Mouse (Mus musculus): ENCODE data around the gene Auts2.

The Auts2 gene

GRCm38 (mm10) chr5:131601934-131602692 lies 941.0 kb downstream of the Auts2 start:
- DNase-seq (ENCODE audit: low spot score): no peak

DNA sequence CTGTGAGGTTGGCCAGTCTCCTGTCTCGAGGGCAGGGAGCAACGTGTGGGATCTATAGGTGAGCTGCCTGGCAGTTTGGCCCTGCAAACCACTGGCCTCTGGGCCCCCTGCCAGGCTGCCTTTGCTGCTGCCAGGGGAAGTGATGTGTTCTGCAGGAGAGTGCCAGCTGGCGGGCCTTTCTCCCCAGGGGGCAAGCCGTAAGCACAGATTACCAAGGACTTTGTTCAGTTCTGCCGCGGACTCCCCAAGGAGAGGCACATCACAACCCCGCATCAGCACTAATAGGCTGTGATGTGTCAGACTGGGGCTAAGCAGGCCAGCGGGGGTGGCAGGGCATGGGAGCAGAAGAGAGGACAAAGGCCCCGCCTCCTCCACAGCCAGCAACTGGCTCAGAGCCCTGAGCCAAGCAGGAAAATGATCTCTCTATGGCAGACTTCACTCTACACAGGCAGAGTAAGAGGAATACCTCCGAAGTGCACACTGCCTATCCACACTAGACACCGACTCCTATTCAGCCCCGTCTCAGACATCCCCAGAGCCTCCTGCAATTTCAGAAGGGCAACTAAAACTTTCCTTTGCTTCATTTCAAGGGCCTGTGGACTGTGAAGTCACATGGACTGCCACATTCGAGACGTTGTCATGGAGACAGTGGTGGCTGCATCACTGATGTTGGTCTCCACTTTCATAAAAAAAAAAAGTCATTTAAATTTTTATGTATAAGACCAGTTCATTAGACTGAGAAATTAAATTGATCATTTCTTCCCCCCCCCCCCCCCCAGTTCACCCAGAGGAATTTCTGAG lies 942.6 kb downstream of the Auts2 start:
- DNase-seq (ENCODE audit: low spot score): peak; percentile 35

GRCm38 (mm10) chr5:131597503-131597902 lies 945.6 kb downstream of the Auts2 start:
- no peak for DNase-seq (ENCODE audit: low spot score)

GRCm38 (mm10) chr5:131596591-131596990 lies 946.6 kb downstream of the Auts2 start:
- no peak for DNase-seq (ENCODE audit: low spot score)

DNA sequence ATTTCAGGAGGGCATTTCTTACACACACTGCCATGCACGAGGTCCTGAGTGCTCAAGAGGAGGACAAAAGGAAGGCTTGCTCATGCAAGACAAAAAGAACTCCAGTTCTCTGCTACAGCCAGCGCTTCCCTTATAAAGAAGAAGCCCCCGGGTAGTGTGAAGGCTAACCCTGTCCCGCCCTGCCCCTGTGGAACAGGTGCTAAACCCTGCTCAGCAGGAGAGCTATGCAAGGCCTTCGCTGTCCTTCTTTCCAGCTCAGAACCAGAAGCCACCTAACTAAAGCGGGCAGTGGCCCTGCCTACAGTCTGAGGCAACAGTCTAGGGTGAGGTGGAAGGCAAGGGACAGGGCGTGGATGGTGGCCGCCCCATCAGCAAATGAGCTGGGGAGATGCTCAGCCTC lies 947.4 kb downstream of the Auts2 start:
- no peak for DNase-seq (ENCODE audit: low spot score)

GRCm38 (mm10) chr5:131594597-131594996 lies 948.5 kb downstream of the Auts2 start:
- no peak for DNase-seq (ENCODE audit: low spot score)

DNA sequence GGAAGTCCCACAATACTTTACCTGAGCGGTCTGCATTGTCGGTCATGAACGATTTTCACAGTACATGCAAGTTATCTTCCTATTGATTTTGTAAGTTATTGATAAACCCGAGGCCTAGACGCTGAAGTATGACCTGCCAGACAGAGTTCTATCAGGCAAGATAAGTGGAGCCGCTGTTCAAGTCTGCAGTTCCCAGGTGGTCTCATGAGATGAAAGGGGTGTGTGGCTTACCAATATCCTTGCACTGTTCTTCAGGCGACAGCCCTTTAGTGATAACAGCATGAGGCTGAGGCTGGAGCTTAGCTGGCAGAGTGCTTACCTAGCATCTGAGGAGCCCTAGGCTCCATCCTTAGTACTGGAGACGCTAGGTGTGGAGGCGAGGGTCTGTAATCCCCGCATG lies 949.9 kb downstream of the Auts2 start:
- DNase-seq (ENCODE audit: low spot score): no peak

DNA sequence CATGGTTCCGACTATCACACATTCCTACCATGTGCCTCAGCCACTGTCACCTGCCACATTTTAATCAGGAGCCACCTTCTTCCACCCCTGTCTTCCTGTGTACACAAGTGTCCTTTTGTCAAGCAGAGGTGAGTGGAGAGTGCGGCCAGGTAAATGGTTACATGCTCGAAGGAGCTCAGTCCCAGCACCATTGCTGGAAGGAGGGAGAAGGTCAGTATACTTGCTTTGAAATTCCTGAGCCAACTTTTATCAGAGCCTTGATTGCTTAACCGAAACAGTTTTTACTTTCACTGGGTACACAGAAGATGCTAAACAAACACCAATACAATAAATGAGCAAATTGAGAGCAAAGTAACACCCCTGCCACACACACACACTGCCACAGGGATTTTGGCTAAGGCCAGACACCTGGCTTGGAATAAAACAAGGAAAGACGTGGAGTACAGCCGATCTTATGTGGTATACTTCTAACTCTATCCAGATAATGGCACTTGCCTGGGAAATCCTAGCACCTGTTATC lies 953.1 kb downstream of the Auts2 start:
- no peak for DNase-seq (ENCODE audit: low spot score)

DNA sequence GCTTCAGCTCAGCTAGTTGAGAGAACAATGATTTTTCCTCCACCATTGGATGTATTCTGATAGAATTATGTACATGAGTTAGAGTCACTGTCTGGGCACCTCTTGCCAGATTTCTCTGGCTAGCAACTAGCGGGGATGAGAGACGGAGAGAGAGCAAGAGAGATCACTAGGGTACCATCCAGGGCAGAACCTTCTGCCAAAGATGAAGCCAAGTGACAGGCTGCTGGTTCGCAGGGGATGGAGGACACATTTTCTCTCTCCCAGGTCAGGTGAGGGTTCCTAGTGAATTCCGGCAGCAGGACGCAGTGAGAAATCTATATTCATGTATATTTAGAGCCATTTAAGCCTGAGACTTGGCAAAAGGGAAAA lies 956.8 kb downstream of the Auts2 start:
- no peak for DNase-seq (ENCODE audit: low spot score)

DNA sequence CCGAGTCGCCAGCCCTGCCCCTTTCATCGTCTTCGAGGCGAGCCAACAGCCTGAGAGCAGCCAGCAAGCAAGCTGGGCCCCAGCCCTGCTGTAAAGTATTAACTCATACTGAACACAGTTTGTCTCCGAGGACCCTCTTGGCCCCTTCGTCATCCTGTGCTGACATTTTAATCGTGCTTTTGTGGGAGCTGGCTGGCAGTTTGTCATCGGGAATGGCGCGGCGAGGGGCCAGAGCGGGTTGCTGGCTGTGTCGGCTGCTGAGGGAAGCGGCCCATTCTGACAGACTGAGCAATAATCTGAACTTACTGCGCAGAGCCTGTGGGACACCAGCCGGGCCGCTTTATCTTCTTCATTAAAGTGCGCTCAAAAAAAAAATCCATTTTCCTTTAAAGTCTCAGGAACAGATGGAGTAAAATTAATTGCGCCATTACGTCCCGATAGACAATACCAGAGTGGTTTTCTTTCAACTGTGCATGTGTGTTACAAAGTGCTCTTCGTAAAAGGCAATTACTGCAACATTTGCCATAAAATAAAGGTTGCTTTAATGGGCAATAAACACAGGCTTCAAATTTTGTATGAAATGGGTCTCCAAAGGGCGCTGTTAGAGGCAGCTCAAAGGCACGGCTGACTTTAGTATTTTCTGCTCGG lies 957.3 kb downstream of the Auts2 start:
- DNase-seq (ENCODE audit: low spot score): no peak

DNA sequence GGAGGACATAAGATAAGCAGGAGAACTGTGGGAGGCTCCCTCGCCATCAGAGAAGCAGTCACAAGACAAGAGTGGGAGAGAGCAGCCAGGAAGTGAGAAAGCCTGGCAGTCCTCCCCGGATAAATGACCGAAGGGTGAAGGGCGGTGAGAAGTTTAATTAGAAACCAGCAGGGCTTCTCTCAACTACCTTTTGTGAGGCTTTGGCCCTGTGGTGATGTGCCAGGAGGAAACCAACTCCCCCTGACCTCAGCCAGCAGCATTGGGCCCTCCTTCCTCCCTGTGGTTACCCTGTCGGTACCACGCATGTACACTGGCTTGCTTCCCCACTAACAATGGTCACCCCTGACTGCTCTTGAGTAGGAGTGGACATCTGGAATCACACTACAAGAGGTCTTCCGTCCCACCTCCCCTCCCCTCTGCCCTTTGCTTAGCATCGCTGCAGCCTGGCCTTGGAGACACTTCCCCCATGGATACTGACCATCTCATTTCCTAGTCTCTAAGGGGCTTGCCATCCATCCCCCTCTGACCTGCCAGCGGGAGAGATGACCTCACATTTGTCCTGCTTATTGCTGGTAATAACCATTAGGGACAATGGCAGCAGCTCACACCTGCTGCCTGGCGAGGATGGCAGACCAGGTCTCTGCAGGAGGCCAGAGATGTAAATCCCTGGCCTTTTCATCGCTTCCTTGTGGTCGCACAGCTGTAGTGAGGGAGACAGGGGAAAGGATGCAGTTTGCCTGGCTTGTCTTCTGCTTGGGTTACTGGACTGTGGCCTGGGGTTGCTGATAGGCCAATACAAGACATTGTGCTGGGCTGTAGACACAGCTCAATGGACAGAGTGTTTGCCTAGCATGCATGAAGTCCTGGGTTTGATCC lies 958.6 kb downstream of the Auts2 start:
- DNase-seq (ENCODE audit: low spot score): no peak

DNA sequence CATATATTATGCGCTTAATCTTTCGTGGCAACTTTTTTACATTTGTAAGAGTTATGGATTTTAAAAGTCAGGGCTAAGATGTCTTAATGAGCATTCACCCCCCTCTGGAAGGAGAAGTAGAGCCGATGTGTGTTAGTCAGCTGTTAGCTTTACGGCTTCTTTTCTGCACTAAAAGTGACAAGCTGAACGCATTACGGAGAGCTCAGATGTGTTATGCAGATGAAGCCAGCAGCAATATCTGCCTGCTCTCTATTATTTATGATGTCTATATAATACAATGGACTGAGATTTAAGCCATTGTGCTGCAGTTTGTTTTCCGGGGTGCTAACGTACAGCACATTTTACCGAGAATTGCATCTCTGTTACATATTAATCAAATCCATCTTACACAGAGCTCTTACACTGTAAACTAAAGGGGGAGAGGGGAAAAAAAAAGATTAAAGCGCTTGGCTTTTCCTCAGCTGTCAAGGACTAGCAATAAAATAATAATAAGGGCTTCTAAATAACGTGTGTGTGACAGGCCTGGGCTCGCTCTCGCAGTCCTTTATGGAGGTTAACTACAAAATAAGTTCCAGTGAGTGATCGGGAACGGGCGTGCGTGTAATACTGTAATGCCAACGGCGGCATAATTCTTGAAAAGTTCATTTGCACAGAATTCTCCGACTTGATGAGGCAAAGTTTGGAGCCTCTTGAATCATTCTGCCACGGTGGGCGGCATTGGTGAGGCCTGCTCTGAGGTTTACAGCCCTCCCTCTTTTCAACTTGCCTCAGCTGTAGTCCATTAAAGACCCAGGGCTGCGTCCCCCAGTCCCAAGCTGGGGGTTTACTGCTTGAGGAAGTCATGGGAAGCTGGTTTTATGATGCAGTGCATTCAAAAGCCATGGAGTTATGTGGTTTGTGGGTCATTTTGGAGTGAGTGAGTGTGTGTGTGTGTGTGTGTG lies 961.8 kb downstream of the Auts2 start:
- DNase-seq (ENCODE audit: low spot score): no peak

DNA sequence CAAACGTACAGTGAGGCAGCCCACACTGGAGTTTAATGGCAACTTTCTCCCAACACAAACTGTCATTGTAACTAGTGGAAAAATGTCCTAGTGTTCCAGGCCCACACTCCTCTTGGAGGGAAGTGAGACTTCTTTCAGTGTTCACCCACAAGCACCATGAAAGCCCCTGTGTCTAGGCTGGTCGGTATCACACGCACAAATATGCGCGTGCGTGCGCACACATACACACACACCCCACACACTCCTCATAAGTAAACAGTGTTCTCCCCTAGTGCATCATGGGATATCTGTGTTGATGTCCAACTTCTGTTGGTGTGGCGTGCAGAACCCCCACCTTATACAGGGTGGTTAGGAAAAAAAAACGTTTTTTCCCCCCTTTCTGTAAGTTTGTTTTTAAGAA lies 964.4 kb downstream of the Auts2 start:
- no peak for DNase-seq (ENCODE audit: low spot score)

DNA sequence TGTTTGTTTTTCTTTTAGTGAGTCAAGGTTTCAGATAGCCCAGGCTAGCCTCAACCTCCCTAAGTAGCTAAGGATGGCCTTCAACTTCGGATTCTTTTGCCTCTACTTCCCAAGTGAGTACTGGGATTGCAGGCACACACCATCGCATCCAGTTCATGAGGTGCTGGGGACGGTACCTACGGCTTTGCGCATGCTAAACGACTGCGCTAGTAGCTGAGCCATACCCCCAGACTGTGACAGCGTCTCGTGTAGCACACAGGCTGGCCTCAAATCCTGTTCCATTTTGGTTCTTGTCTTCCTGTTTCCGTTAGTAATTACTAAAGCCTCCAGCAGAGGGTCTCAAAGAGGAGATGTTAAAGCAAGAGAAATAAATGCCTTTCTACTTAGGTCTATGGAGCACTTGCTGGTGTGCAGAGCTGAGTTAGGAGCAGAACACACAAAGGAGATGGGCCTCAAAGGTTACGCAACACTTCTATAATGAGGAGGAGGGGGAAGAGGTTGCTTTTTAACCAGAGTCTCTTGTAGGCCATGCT lies 967.3 kb downstream of the Auts2 start:
- DNase-seq (ENCODE audit: low spot score): no peak

DNA sequence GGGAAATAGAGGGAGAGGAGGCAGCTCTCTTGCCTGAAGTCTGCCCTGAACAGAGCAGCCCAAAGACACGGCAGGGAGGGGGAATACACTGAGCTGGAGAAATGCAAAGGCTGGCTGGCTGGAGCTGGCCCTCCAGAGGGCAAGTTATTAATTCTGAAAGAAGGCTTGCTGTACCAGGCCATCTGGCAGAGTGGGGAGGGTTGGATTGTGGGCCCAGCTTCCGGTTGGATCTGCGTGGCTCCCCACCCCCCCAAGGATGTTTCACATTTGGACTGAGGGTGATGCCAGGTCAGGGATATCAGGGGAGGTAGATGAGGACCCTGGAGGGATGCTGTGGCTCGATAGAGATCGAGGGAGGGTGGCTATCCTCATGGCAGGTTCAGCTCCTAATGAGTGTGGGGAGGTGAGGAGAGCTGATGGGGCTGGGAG lies 968.0 kb downstream of the Auts2 start:
- no peak for DNase-seq (ENCODE audit: low spot score)

GRCm38 (mm10) chr5:131574469-131575085 lies 968.6 kb downstream of the Auts2 start:
- DNase-seq (ENCODE audit: low spot score): no peak

- DNase-seq (ENCODE audit: low spot score): no peak
These were observed 969.6 kb downstream of the Auts2 start for GRCm38 (mm10) chr5:131573296-131574177.

DNA sequence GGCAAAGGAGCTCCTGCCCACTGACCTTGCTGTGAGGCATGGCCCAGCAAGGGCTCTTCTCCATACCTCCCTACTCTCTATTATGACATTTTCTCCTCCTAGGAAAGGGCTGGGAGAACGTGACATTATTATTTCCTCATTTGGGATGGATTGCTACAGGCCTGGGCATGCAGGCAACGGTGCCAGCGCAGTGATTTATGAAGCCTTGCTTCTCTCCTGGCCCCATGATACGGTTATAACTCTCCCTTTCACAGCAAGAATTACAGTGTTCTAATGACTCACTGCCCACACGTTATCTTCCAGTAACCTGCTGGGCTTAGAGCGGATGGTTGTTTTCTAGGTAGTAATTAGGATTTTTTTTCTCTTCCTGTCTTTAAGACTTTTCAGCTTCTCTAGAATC lies 977.1 kb downstream of the Auts2 start:
- DNase-seq (ENCODE audit: low spot score): no peak

Data from left cerebral cortex, adult 11 months (tissue).